Mouse (Mus musculus) lung, postnatal 0 days (tissue): ENCODE results near the gene Zfand3. TPM values are rescaled to one million over a fixed set of nuclear protein-coding genes. Genes with fewer than 3 reads are reported as not detected.
A peak's percentile ranks its signal among the peaks of the same experiment; 100 is the strongest.

Experiments used
- ATAC-seq: fragments of 200-750 bp; cut with Nextera tagmentation; 2 replicates; pipeline ENCODE4 v1.8.0; 2017; ENCODE audit warnings: moderate library complexity
- DNase-seq: peaks from one replicate; pipeline ENCODE4 v3.0.0-alpha.2; 2016; ENCODE audit warnings: low spot score
- H3K27ac ChIP-seq: fragments of 300-500 bp; sonication (generic); 2 replicates; pipeline ENCODE4 v1.5.1; 2014; ENCODE audit warnings: antibody characterized with exemption, mild to moderate bottlenecking, low read length, mixed read lengths
- H3K27me3 ChIP-seq: fragments of 300-500 bp; sonication (generic); replicated peaks from 2 replicates; pipeline ENCODE4 v1.6.1; 2014; ENCODE audit warnings: low read length, mixed read lengths; ENCODE audit not compliant: insufficient read depth
- H3K36me3 ChIP-seq: fragments of 300-500 bp; sonication (generic); 2 replicates; pipeline ENCODE4 v1.6.1; 2014; ENCODE audit warnings: low read length, mixed read lengths; ENCODE audit not compliant: insufficient read depth
- H3K4me1 ChIP-seq: fragments of 300-500 bp; sonication (generic); 2 replicates; pipeline ENCODE4 v1.6.1; 2014; ENCODE audit warnings: antibody characterized with exemption, low read depth, low read length, mixed read lengths; ENCODE audit not compliant: insufficient read depth
- H3K4me2 ChIP-seq: fragments of 300-500 bp; sonication (generic); replicated peaks from 2 replicates; pipeline ENCODE4 v1.6.1; 2014; ENCODE audit warnings: low read depth, mild to moderate bottlenecking, low read length, moderate library complexity, mixed read lengths
- H3K4me3 ChIP-seq: fragments of 300-500 bp; sonication (generic); 2 replicates; pipeline ENCODE4 v1.5.1; 2014; ENCODE audit warnings: low read depth, low read length
- H3K9ac ChIP-seq: fragments of 300-500 bp; sonication (generic); replicated peaks from 2 replicates; pipeline ENCODE4 v1.6.1; 2014; ENCODE audit warnings: low read depth, mild to moderate bottlenecking
- H3K9me3 ChIP-seq: fragments of 300-500 bp; sonication (generic); 2 replicates; pipeline ENCODE4 v1.6.1; 2016; ENCODE audit warnings: low read length, mixed read lengths
- CTCF ChIP-seq: IDR thresholded peaks from 2 replicates; pipeline ENCODE4 v1.5.1; 2016; ENCODE audit warnings: antibody characterized with exemption, mild to moderate bottlenecking
- EP300 ChIP-seq: IDR thresholded peaks from 2 replicates; pipeline ENCODE4 v1.6.1; 2016; ENCODE audit warnings: antibody characterized with exemption, mild to moderate bottlenecking, control low read depth
- WGBS: fragments of 180-500 bp; shearing (Covaris S2); extraction: QIAGEN DNeasy Blood & Tissue Kit; methylation state at CpG from one replicate; pipeline ENCODE4 v1.1.7; 2014; 5-methylcytosine and 5-hydroxymethylcytosine counted together
- polyA plus RNA-seq: library from polyadenylated mRNA; unstranded; fragments of >200 nt; fragmentation: Nextera tagmentation; extraction: Ambion mirVana; gene quantifications from 2 replicates; pipeline ENCODE4 v1.2.1, GENCODE M21; 2015

Zfand3 gene
- polyA plus RNA-seq, 1 experiment from 2014 or later: 52.1 TPM

DNA sequence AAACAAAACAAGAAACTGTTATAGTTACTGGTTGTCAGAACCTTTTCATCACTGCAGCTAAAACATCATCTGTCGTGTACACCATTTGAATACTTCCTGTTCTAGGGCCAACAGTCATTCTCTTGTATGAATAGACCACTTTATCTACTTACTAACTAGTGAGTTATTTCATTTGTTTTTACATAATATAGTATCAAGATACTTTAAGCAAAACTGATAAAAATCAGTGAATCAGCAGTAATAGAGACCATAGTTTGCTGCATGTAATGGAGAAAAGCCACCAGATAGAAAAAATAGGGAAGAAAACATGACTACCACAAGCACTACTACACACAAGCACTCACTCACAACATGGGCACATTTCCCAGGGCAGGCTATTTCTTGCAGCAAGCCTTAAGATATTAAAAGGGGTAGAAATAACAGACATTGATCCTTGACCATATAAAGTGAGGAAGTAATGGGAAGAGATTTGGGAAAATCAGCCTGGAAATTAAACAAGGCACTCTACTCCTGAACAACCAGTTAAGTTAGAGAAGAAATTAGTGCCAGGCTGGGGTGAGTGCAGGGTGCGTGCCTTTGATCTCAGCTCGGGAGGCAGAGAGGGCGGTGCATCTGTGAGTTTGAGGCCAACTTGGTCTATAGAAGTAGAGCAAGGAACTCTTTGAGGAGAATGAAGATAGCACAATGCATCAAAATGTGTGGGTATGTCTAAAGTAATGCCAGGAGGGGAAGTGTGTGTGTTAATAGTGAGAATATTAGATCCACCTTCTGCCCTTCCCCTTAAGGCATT is 30.9 kb downstream of the Zfand3 start:
- Histone ChIP-seq H3K4me2 (no peak overlapping the region), H3K9me3 (no peaks in the 10 kb centered on the region), H3K4me1 (no peaks in the 10 kb centered on the region), H3K4me3 (no peak overlapping the region), H3K27ac (no peak overlapping the region), H3K9ac (no peak overlapping the region), H3K36me3 (no peaks in the 10 kb centered on the region), H3K27me3 (no peaks in the 10 kb centered on the region)
- TF ChIP-seq EP300: no peak
- TF ChIP-seq CTCF: no peak
- ATAC-seq: no peak
- DNase-seq: no peak
- 43% methylated on average over 4 of the region's 4 CpGs for WGBS

- Histone ChIP-seq H3K4me3 (no peak overlapping the region), H3K4me1 (no peaks in the 10 kb centered on the region), H3K9me3 (no peaks in the 10 kb centered on the region), H3K4me2 (no peak overlapping the region), H3K27ac (0 out of 2 replicates have a peak overlapping the region, but pooled peaks have one; percentile 21), H3K27me3 (no peaks in the 10 kb centered on the region), H3K9ac (no peak overlapping the region), H3K36me3 (no peaks in the 10 kb centered on the region)
- 65% methylated on average over 7 of the region's 7 CpGs for WGBS
- DNase-seq (peak; percentile 46), ATAC-seq (no peak)
- TF ChIP-seq CTCF: no peak
These were observed 38.8 kb downstream of the Zfand3 start for GRCm38 (mm10) chr17:30043163-30043822.

DNA sequence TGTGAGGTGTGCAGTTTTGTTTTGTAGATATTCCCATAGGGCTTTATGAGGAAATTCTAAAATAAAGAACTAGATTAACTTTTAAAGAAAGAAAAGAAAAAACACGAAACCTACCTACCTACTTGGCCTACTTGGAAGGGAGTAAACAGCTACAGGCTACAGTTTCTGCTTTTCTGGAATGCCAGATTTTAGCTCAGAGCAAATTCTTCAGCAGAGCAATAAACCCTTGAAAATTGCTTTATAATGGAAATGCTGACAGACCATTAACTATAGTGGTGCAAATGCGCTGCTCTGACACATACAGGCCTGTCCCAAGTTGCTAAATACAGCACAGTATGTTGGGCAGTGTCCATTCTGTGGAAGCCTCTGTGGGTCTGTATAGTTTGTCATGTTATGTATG is 40.6 kb downstream of the Zfand3 start:
- H3K27ac ChIP-seq: no peak overlapping the region
- no peaks in the 10 kb centered on the region for H3K9me3 ChIP-seq
- no peak for ATAC-seq
- no peak overlapping the region for H3K9ac ChIP-seq
- H3K4me2 ChIP-seq: no peak overlapping the region
- peak; percentile 47 for DNase-seq
- no peaks in the 10 kb centered on the region for H3K4me1 ChIP-seq
- WGBS: 80% methylated on average over 2 of the region's 2 CpGs
- no peaks in the 10 kb centered on the region for H3K36me3 ChIP-seq
- no peak for TF ChIP-seq EP300
- TF ChIP-seq CTCF: no peak
- H3K27me3 ChIP-seq: no peaks in the 10 kb centered on the region
- no peak overlapping the region for H3K4me3 ChIP-seq

DNA sequence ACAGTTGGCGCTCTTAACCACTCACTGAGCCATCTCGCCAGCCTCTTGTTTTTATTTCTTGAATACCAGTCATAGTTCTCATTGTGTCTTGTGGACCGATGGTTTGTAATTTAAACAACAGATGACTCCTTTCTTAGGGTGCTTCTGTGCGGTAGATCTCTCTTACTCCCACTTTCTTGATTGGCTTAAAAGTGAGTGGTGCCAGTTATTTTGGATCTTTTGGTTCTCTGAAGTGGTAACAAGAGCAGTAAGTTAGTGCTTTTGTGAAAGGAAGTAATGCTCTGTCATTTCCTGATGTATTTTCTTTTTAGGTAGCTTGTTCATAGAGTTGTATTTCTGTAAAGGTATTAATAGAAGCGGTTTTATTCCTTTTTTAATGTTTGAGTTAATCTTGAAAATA is 42.1 kb downstream of the Zfand3 start:
- H3K4me3 ChIP-seq: no peak overlapping the region
- no peaks in the 10 kb centered on the region for H3K9me3 ChIP-seq
- no peak overlapping the region for H3K9ac ChIP-seq
- no peaks in the 10 kb centered on the region for H3K36me3 ChIP-seq
- H3K27ac ChIP-seq: no peak overlapping the region
- no peak overlapping the region for H3K4me2 ChIP-seq
- no peaks in the 10 kb centered on the region for H3K27me3 ChIP-seq
- TF ChIP-seq CTCF (no peak), EP300 (no peak)
- DNase-seq (no peak), ATAC-seq (no peak)
- 83% methylated on average over 5 of the region's 5 CpGs for WGBS
- no peaks in the 10 kb centered on the region for H3K4me1 ChIP-seq

- no peak overlapping the region for H3K27ac ChIP-seq
- WGBS: 82% methylated on average over 5 of the region's 5 CpGs
These were observed 47.2 kb downstream of the Zfand3 start for GRCm38 (mm10) chr17:30051523-30052346.

GRCm38 (mm10) chr17:30052347-30052742 is 47.8 kb downstream of the Zfand3 start:
- Histone ChIP-seq H3K27ac (no peak overlapping the region), H3K9me3 (no peaks in the 10 kb centered on the region), H3K27me3 (no peaks in the 10 kb centered on the region), H3K4me2 (no peak overlapping the region), H3K4me3 (no peak overlapping the region), H3K9ac (no peak overlapping the region), H3K4me1 (no peaks in the 10 kb centered on the region), H3K36me3 (no peaks in the 10 kb centered on the region)
- DNase-seq (no peak), ATAC-seq (no peak)
- WGBS: 69% methylated on average over 5 of the region's 5 CpGs
- TF ChIP-seq EP300: no peak
- no peak for TF ChIP-seq CTCF

More at GRCm38 (mm10) chr17:30051523-30052346, 47.2 kb downstream of the Zfand3 start:
- Histone ChIP-seq H3K27me3 (no peaks in the 10 kb centered on the region), H3K4me3 (no peak overlapping the region), H3K9ac (no peak overlapping the region), H3K4me2 (no peak overlapping the region), H3K9me3 (no peaks in the 10 kb centered on the region), H3K4me1 (no peaks in the 10 kb centered on the region), H3K36me3 (no peaks in the 10 kb centered on the region)
- TF ChIP-seq EP300 (no peak), CTCF (no peak)
- no peak for DNase-seq
- no peak for ATAC-seq
